Comparison of ENCODE assay signal across 8 mouse cellular contexts in the genomic region with DNA sequence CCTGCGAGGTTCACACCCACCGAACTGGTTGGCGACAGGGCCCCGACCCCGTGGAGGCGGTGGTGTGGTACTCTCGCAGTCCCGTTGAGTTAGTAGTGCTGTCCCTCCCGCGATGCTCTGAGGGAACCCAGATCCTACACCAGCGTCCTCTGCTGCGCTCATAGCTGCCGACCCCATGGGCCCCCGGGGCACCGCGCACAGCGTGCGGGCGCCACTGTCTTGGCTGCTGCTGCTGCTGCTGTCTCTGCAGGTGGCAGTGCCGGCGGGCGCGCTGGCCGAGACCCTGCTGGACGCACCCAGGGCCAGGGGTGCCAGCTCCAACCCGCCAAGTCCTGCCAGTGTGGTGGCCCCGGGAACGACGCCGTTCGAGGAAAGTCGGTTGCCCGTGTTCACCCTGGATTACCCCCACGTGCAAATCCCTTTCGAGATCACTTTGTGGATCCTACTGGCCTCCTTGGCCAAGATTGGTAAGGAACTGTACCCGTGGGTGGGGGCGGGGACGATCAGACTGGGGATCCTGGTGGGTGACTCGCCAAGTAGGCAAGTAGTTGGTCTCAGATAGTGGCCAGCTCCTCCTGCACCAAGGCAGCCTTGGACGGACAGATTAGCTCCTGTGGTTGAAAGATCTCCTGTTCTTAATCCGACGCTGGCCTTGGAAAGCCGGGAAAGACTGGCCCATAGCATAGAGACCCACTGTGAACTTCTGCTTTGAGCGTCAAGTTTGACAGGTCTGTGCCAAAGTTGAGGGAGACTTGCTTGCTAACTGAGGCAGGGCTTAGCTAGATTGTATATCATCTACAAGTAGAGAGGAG. TPM values are rescaled to one million over a fixed set of nuclear protein-coding genes. Genes with fewer than 3 reads are reported as not detected.
DNase-seq lines count a peak whose midpoint lies in the region; ATAC-seq and TF ChIP-seq lines count a peak whose summit lies in the region.

No protein-coding gene starts in this region.

- no peaks in the 10 kb centered on the region for H3K9me3 ChIP-seq in forebrain, embryonic 15.5 days
- no peaks in the 10 kb centered on the region for H3K9me3 ChIP-seq in kidney, embryonic 14.5 days (ENCODE audit: control insufficient read depth, low read length)
- H3K9me3 ChIP-seq in midbrain, embryonic 13.5 days = no peaks in the 10 kb centered on the region

- WGBS in forebrain, embryonic 15.5 days = 4% methylated on average over 44 of the region's 44 CpGs
- WGBS in kidney, embryonic 14.5 days = 4% methylated on average over 43 of the region's 44 CpGs
- 4% methylated on average over 43 of the region's 44 CpGs for WGBS in midbrain, embryonic 13.5 days

- peaks cover 21% of the 10 kb centered on the region for H3K4me1 ChIP-seq in forebrain, embryonic 15.5 days
- peaks cover 7% of the 10 kb centered on the region for H3K4me1 ChIP-seq in kidney, embryonic 14.5 days (ENCODE audit: control insufficient read depth, insufficient read depth, low read length)
- H3K4me1 ChIP-seq in midbrain, embryonic 13.5 days (replicated peaks) = peaks cover 20% of the 10 kb centered on the region

- ATAC-seq in forebrain, embryonic 15.5 days (replicated peaks) = no peak; the same call in none of the 2 replicates
- no peak for ATAC-seq in kidney, embryonic 14.5 days (ENCODE audit: low FRiP score, low TSS enrichment)
- ATAC-seq in midbrain, embryonic 13.5 days = peak; percentile 80
- no peak for ATAC-seq in erythroid progenitor cell, adult 5-6 weeks (replicated peaks; ENCODE audit: low FRiP score, poor library complexity, severe bottlenecking)

- TF ChIP-seq CTCF in layer of hippocampus, adult 2 months (conservative IDR thresholded peaks at IDR 0.05) = no peak

- H3K4me2 ChIP-seq in forebrain, embryonic 15.5 days (replicated peaks) = peak overlapping the region; percentile 100
- H3K4me2 ChIP-seq in kidney, embryonic 14.5 days (replicated peaks; ENCODE audit: low read depth, low read length) = peak overlapping the region; percentile 100
- peak overlapping the region; percentile 99 for H3K4me2 ChIP-seq in midbrain, embryonic 13.5 days (replicated peaks)

- peaks cover 48% of the 10 kb centered on the region for H3K27me3 ChIP-seq in forebrain, embryonic 15.5 days
- peaks cover 48% of the 10 kb centered on the region for H3K27me3 ChIP-seq in kidney, embryonic 14.5 days (ENCODE audit: control insufficient read depth, insufficient read depth, low read length)
- peaks cover 64% of the 10 kb centered on the region for H3K27me3 ChIP-seq in midbrain, embryonic 13.5 days

- peak overlapping the region; percentile 81 for H3K27ac ChIP-seq in layer of hippocampus, adult 2 months
- no peak overlapping the region for H3K27ac ChIP-seq in forebrain, embryonic 15.5 days (replicated peaks)
- H3K27ac ChIP-seq in kidney, embryonic 14.5 days (ENCODE audit: low read depth, low read length) = no peak overlapping the region
- H3K27ac ChIP-seq in midbrain, embryonic 13.5 days = no peak overlapping the region

- H3K36me3 ChIP-seq in forebrain, embryonic 15.5 days = no peaks in the 10 kb centered on the region
- no peaks in the 10 kb centered on the region for H3K36me3 ChIP-seq in kidney, embryonic 14.5 days (ENCODE audit: control insufficient read depth, insufficient read depth, low read length)
- no peaks in the 10 kb centered on the region for H3K36me3 ChIP-seq in midbrain, embryonic 13.5 days

- DNase-seq in layer of hippocampus, adult 2 months (ENCODE audit: low spot score in 2 of 2) = no peak
- no peak for DNase-seq in layer of hippocampus, adult 9-10 months (ENCODE audit: low spot score)
- DNase-seq in ZHBTc4 (ENCODE audit: low read depth, low spot score) = peak; percentile 44
- DNase-seq in frontal cortex, postnatal 36 days (ENCODE audit: low spot score in 2 of 2) = no peak

- H3K9ac ChIP-seq in forebrain, embryonic 15.5 days (replicated peaks) = peak overlapping the region; percentile 53
- H3K9ac ChIP-seq in kidney, embryonic 14.5 days (ENCODE audit: low read depth, low read length) = peak overlapping the region; percentile 43
- peak overlapping the region; percentile 71 for H3K9ac ChIP-seq in midbrain, embryonic 13.5 days (replicated peaks)

- peak overlapping the region; percentile 64 for H3K4me3 ChIP-seq in layer of hippocampus, adult 2 months
- peak overlapping the region; percentile 64 for H3K4me3 ChIP-seq in forebrain, embryonic 15.5 days
- peak overlapping the region; percentile 63 for H3K4me3 ChIP-seq in kidney, embryonic 14.5 days (ENCODE audit: low read length)
- H3K4me3 ChIP-seq in midbrain, embryonic 13.5 days (replicated peaks) = peak overlapping the region; percentile 68

RNA-seq across cellular contexts. Expression of a gene that starts 1.5 kb away (rescaled TPM):
- 10 to 100 TPM; 26.0 to 28.2 TPM for total RNA-seq in layer of hippocampus, adult 2 months (2021)
- 0.09 and 0.13 TPM in 2 replicates for polyA plus RNA-seq in forebrain, embryonic 15.5 days (2015; fragmentation: Nextera tagmentation; extraction: Ambion mirVana)
- polyA plus RNA-seq in kidney, embryonic 14.5 days (2014; fragmentation: Nextera tagmentation; extraction: Ambion mirVana) = 0.74 and 1.2 TPM in 2 replicates
- polyA plus RNA-seq in midbrain, embryonic 13.5 days (2015; fragmentation: Nextera tagmentation; extraction: Ambion mirVana) = 0.08 and 0.09 TPM in 2 replicates
- not detected in 2 replicates for total RNA-seq in erythroid progenitor cell, adult 5-6 weeks (2015; ENCODE audit: low replicate concordance)
- total RNA-seq in erythroid progenitor cell, adult 5-6 weeks (2017; ENCODE audit: low replicate concordance) = not detected in 2 replicates
